Mouse (Mus musculus): ENCODE measurements around the gene Ptpn4. TPM values are rescaled to one million over a fixed set of nuclear protein-coding genes. Genes with fewer than 3 reads are reported as not detected.

Ptpn4 gene
- total and polyA plus RNA-seq, 3 experiments, result 6.2 to 527 (median 9.5) TPM

- no peak overlapping the region for H3K27ac ChIP-seq (ENCODE audit: control insufficient read depth, low read depth, low read length)
- no peak for TF ChIP-seq USF1 (IDR thresholded peaks at IDR 0.05; ENCODE audit: low read depth, low read length)
- no peak for TF ChIP-seq MAX (IDR thresholded peaks at IDR 0.05; ENCODE audit: low read length)
- TF ChIP-seq ETS1 (IDR thresholded peaks at IDR 0.05; ENCODE audit: low read depth, low read length), result no peak
- TF ChIP-seq E2F4 (IDR thresholded peaks at IDR 0.05; ENCODE audit: borderline replicate concordance, low read depth, low read length), result no peak
- H3K9me3 ChIP-seq (replicated peaks; ENCODE audit: insufficient read depth, low read length), result no peaks in the 10 kb centered on the region
- H3K27me3 ChIP-seq (ENCODE audit: control insufficient read depth in 1 of 2, insufficient read depth in 2 of 2, low read length in 2 of 2), result no peaks in the 10 kb centered on the region
- H3K4me1 ChIP-seq (ENCODE audit: control insufficient read depth in 1 of 2, insufficient read depth in 2 of 2, low read length in 2 of 2), result no peaks in the 10 kb centered on the region
- no peak overlapping the region for H3K9ac ChIP-seq (ENCODE audit: control insufficient read depth, low read depth, low read length, poor library complexity, severe bottlenecking)
- H3K36me3 ChIP-seq (ENCODE audit: control insufficient read depth in 1 of 2, insufficient read depth in 2 of 2, low read length in 2 of 2), result peaks cover 0 to 8% of the 10 kb centered on the region in 2 experiments; a peak in 2 of 4 replicates
- no peak for DNase-seq (ENCODE audit: low read depth, low spot score)
- H3K79me2 ChIP-seq (ENCODE audit: control insufficient read depth, insufficient read depth, low read length, poor library complexity), result no peaks in the 10 kb centered on the region
- H3K4me3 ChIP-seq (ENCODE audit: control insufficient read depth in 1 of 2, insufficient read depth in 1 of 2, low read depth in 2 of 2, low read length in 2 of 2), result no peak overlapping the region
Observed at GRCm38 (mm10) chr1:119735692-119736091, 101.7 kb downstream of the Ptpn4 start.

- Histone ChIP-seq H3K4me3 (ENCODE audit: control insufficient read depth in 1 of 2, insufficient read depth in 1 of 2, low read depth in 2 of 2, low read length in 2 of 2) (no peak overlapping the region), H3K4me1 (ENCODE audit: control insufficient read depth in 1 of 2, insufficient read depth in 2 of 2, low read length in 2 of 2) (no peaks in the 10 kb centered on the region), H3K79me2 (ENCODE audit: control insufficient read depth, insufficient read depth, low read length, poor library complexity) (no peaks in the 10 kb centered on the region), H3K27ac (ENCODE audit: control insufficient read depth, low read depth, low read length) (no peak overlapping the region), H3K9ac (ENCODE audit: control insufficient read depth, low read depth, low read length, poor library complexity, severe bottlenecking) (no peak overlapping the region), H3K27me3 (ENCODE audit: control insufficient read depth in 1 of 2, insufficient read depth in 2 of 2, low read length in 2 of 2) (no peaks in the 10 kb centered on the region), H3K9me3 (replicated peaks; ENCODE audit: insufficient read depth, low read length) (no peaks in the 10 kb centered on the region), H3K36me3 (ENCODE audit: control insufficient read depth in 1 of 2, insufficient read depth in 2 of 2, low read length in 2 of 2) (peaks cover 0 to 8% of the 10 kb centered on the region in 2 experiments; a peak in 2 of 4 replicates)
- no peak for TF ChIP-seq MAZ (IDR thresholded peaks at IDR 0.05; ENCODE audit: low read depth, low read length)
- TF ChIP-seq GABPA (IDR thresholded peaks at IDR 0.05; ENCODE audit: low read depth, low read length), result no peak
- no peak for TF ChIP-seq BHLHE40 (IDR thresholded peaks at IDR 0.05; ENCODE audit: borderline replicate concordance, low read depth, low read length)
- TF ChIP-seq UBTF (IDR thresholded peaks at IDR 0.05; ENCODE audit: borderline replicate concordance, insufficient read depth, low read depth, low read length), result no peak
- TF ChIP-seq NELFE (IDR thresholded peaks at IDR 0.05; ENCODE audit: low read depth, low read length), result no peak
- no peak for TF ChIP-seq MEF2A (IDR thresholded peaks at IDR 0.05; ENCODE audit: extremely low read depth, insufficient replicate concordance, low read depth, low read length, poor library complexity, severe bottlenecking)
- TF ChIP-seq ZNF384 (IDR thresholded peaks at IDR 0.05; ENCODE audit: low read depth, low read length), result no peak
- TF ChIP-seq CTCF (IDR thresholded peaks at IDR 0.05 in 2 of 3, conservative IDR thresholded peaks at IDR 0.05 in 1 of 3; ENCODE audit: control insufficient read depth in 1 of 3, insufficient read depth in 1 of 3, low read depth in 2 of 3, low read length in 3 of 3, poor library complexity in 1 of 3, severe bottlenecking in 1 of 3), result no peak
- no peak for TF ChIP-seq USF2 (IDR thresholded peaks at IDR 0.05; ENCODE audit: borderline replicate concordance in 1 of 2, insufficient read depth in 1 of 2, low read depth in 1 of 2, low read length in 2 of 2)
- TF ChIP-seq MAX (IDR thresholded peaks at IDR 0.05; ENCODE audit: low read length), result no peak
- no peak for TF ChIP-seq CHD1 (IDR thresholded peaks at IDR 0.05; ENCODE audit: low read depth, low read length)
- no peak for TF ChIP-seq EP300 (IDR thresholded peaks at IDR 0.05; ENCODE audit: low read depth in 1 of 2, low read length in 2 of 2)
- TF ChIP-seq TCF12 (IDR thresholded peaks at IDR 0.05; ENCODE audit: low read depth, low read length), result no peak
- no peak for TF ChIP-seq POLR2A (IDR thresholded peaks at IDR 0.05; ENCODE audit: control insufficient read depth in 1 of 2, insufficient read depth in 1 of 2, low read depth in 1 of 2, low read length in 2 of 2, poor library complexity in 1 of 2)
- no peak for TF ChIP-seq SMC3 (IDR thresholded peaks at IDR 0.05; ENCODE audit: low read depth, low read length)
- TF ChIP-seq RAD21 (IDR thresholded peaks at IDR 0.05; ENCODE audit: low read depth, low read length), result no peak
- no peak for TF ChIP-seq ETS1 (IDR thresholded peaks at IDR 0.05; ENCODE audit: low read depth, low read length)
- no peak for TF ChIP-seq HCFC1 (IDR thresholded peaks at IDR 0.05; ENCODE audit: low read depth, low read length)
- no peak for TF ChIP-seq MAFK (IDR thresholded peaks at IDR 0.05; ENCODE audit: borderline replicate concordance, low read depth, low read length)
- no peak for TF ChIP-seq GATA1 (IDR thresholded peaks at IDR 0.05; ENCODE audit: low read depth, low read length)
- DNase-seq (ENCODE audit: low read depth, low spot score), result no peak
Observed at GRCm38 (mm10) chr1:119734801-119735200, 102.6 kb downstream of the Ptpn4 start.

All from MEL (cell line).